Mouse (Mus musculus): Measurements from ENCODE around the gene Myo19. TPM values are rescaled to one million over a fixed set of nuclear protein-coding genes. Genes with fewer than 3 reads are reported as not detected.
A peak's percentile ranks its signal among the peaks of the same experiment; 100 is the strongest.

The Myo19 gene
- polyA plus RNA-seq, 1 experiment from 2014 or later, result 3.6 TPM

- H3K27ac ChIP-seq (ENCODE audit: low read depth, low read length), result no peak within 1 kb of the TSS
- peaks cover 26% of the 10 kb centered on the region; the same call in 1 of the 2 replicates for H3K36me3 ChIP-seq (ENCODE audit: control insufficient read depth, insufficient read depth)
- H3K4me1 ChIP-seq (replicated peaks; ENCODE audit: control insufficient read depth, insufficient read depth, low read length), result peaks cover 3% of the 10 kb centered on the region; the same call in 1 of the 2 replicates
- H3K9ac ChIP-seq (ENCODE audit: low read depth, low read length), result peak within 1 kb of the TSS; percentile 80
- peak within 1 kb of the TSS; percentile 89 for H3K4me3 ChIP-seq (ENCODE audit: low read depth, low read length)
- TF ChIP-seq CTCF (IDR thresholded peaks at IDR 0.05; ENCODE audit: low read depth), result peak; percentile 7; the same call in 1 of the 2 replicates
- no peaks in the 10 kb centered on the region for H3K27me3 ChIP-seq (replicated peaks; ENCODE audit: control insufficient read depth, insufficient read depth, low read length)
- no peaks in the 10 kb centered on the region for H3K9me3 ChIP-seq (ENCODE audit: control insufficient read depth)
- peak within 1 kb of the TSS; percentile 79 for H3K4me2 ChIP-seq (replicated peaks; ENCODE audit: low read depth)
- 4% methylated on average over 34 of the region's 34 CpGs for WGBS
- peak; percentile 87 for ATAC-seq
Measured at GRCm38 (mm10) chr11:84916053-84916702, 36.2 kb downstream of the Myo19 start, which contains the start of gene Znhit3. Znhit3 (minus strand) TSS chr11:84916366.

- H3K4me2 ChIP-seq (replicated peaks; ENCODE audit: low read depth), result peak overlapping the region; percentile 79
- no peak for TF ChIP-seq CTCF (IDR thresholded peaks at IDR 0.05; ENCODE audit: low read depth)
- H3K9ac ChIP-seq (ENCODE audit: low read depth, low read length), result no peak overlapping the region
- WGBS, result 63% methylated on average over 7 of the region's 7 CpGs
- H3K36me3 ChIP-seq (ENCODE audit: control insufficient read depth, insufficient read depth), result peaks cover 20% of the 10 kb centered on the region; the same call in 1 of the 2 replicates
- no peaks in the 10 kb centered on the region for H3K27me3 ChIP-seq (replicated peaks; ENCODE audit: control insufficient read depth, insufficient read depth, low read length)
- H3K4me3 ChIP-seq (ENCODE audit: low read depth, low read length), result peak overlapping the region; percentile 89
- peaks cover 3% of the 10 kb centered on the region; the same call in 1 of the 2 replicates for H3K4me1 ChIP-seq (replicated peaks; ENCODE audit: control insufficient read depth, insufficient read depth, low read length)
- no peaks in the 10 kb centered on the region for H3K9me3 ChIP-seq (ENCODE audit: control insufficient read depth)
- no peak for ATAC-seq
- no peak overlapping the region for H3K27ac ChIP-seq (ENCODE audit: low read depth, low read length)
Measured at GRCm38 (mm10) chr11:84916703-84917300, 36.9 kb downstream of the Myo19 start.

- peak; percentile 67; the same call in 1 of the 2 replicates for ATAC-seq
- 5% methylated on average over 16 of the region's 16 CpGs for whole genome bisulfite sequencing
Measured at GRCm38 (mm10) chr11:84918425-84918824, 38.5 kb downstream of the Myo19 start.

GRCm38 (mm10) chr11:84919276-84919675 lies 39.3 kb downstream of the Myo19 start:
- Histone ChIP-seq H3K4me3 (ENCODE audit: low read depth, low read length) (no peak overlapping the region), H3K4me1 (replicated peaks; ENCODE audit: control insufficient read depth, insufficient read depth, low read length) (peaks cover 3% of the 10 kb centered on the region; the same call in 1 of the 2 replicates), H3K36me3 (ENCODE audit: control insufficient read depth, insufficient read depth) (0 out of 2 replicates have a peak, but pooled peaks cover 3% of the 10 kb centered on the region), H3K9ac (ENCODE audit: low read depth, low read length) (no peak overlapping the region), H3K4me2 (replicated peaks; ENCODE audit: low read depth) (no peak overlapping the region), H3K27ac (ENCODE audit: low read depth, low read length) (no peak overlapping the region), H3K9me3 (ENCODE audit: control insufficient read depth) (no peaks in the 10 kb centered on the region), H3K27me3 (replicated peaks; ENCODE audit: control insufficient read depth, insufficient read depth, low read length) (no peaks in the 10 kb centered on the region)
- WGBS, result 33% methylated on average over 3 of the region's 3 CpGs
- no peak for ATAC-seq
- TF ChIP-seq CTCF (IDR thresholded peaks at IDR 0.05; ENCODE audit: low read depth), result peak; percentile 68

More at GRCm38 (mm10) chr11:84918425-84918824, 38.5 kb downstream of the Myo19 start:
- H3K27me3 ChIP-seq (replicated peaks; ENCODE audit: control insufficient read depth, insufficient read depth, low read length), result no peaks in the 10 kb centered on the region
- TF ChIP-seq CTCF (IDR thresholded peaks at IDR 0.05; ENCODE audit: low read depth), result peak; percentile 95
- H3K27ac ChIP-seq (ENCODE audit: low read depth, low read length), result no peak overlapping the region
- H3K4me3 ChIP-seq (ENCODE audit: low read depth, low read length), result no peak overlapping the region
- no peak overlapping the region for H3K9ac ChIP-seq (ENCODE audit: low read depth, low read length)
- H3K4me2 ChIP-seq (replicated peaks; ENCODE audit: low read depth), result peak overlapping the region; percentile 43
- peaks cover 3% of the 10 kb centered on the region; the same call in 1 of the 2 replicates for H3K4me1 ChIP-seq (replicated peaks; ENCODE audit: control insufficient read depth, insufficient read depth, low read length)
- peaks cover 9% of the 10 kb centered on the region; the same call in 1 of the 2 replicates for H3K36me3 ChIP-seq (ENCODE audit: control insufficient read depth, insufficient read depth)
- no peaks in the 10 kb centered on the region for H3K9me3 ChIP-seq (ENCODE audit: control insufficient read depth)

DNA sequence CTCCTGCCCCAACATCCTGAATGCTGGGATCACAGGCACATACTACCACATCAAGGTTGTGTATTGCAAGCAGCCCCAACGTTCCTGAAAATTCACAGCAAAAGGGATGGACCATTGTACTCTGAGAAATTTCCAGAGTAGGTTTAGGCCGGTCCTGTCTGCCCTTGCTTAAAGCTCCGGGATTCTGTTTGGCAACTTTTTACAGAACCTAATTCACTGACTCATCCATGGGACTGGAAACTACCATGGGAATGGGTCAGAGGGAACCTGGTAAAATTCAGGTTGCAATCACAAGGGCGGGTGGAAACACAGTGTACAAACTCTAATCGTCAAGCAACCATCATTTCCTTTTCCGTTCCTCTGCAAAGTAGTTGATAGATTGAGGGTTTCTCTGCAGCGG lies 40.0 kb downstream of the Myo19 start:
- ATAC-seq, result no peak
- no peaks in the 10 kb centered on the region for H3K36me3 ChIP-seq (ENCODE audit: control insufficient read depth, insufficient read depth)
- H3K27me3 ChIP-seq (replicated peaks; ENCODE audit: control insufficient read depth, insufficient read depth, low read length), result no peaks in the 10 kb centered on the region
- TF ChIP-seq CTCF (IDR thresholded peaks at IDR 0.05; ENCODE audit: low read depth), result no peak
- H3K4me3 ChIP-seq (ENCODE audit: low read depth, low read length), result no peak overlapping the region
- H3K4me1 ChIP-seq (replicated peaks; ENCODE audit: control insufficient read depth, insufficient read depth, low read length), result peaks cover 3% of the 10 kb centered on the region; the same call in 1 of the 2 replicates
- H3K9me3 ChIP-seq (ENCODE audit: control insufficient read depth), result no peaks in the 10 kb centered on the region
- H3K4me2 ChIP-seq (replicated peaks; ENCODE audit: low read depth), result no peak overlapping the region
- WGBS, result 64% methylated on average over 7 of the region's 7 CpGs
- no peak overlapping the region for H3K9ac ChIP-seq (ENCODE audit: low read depth, low read length)
- H3K27ac ChIP-seq (ENCODE audit: low read depth, low read length), result no peak overlapping the region

DNA sequence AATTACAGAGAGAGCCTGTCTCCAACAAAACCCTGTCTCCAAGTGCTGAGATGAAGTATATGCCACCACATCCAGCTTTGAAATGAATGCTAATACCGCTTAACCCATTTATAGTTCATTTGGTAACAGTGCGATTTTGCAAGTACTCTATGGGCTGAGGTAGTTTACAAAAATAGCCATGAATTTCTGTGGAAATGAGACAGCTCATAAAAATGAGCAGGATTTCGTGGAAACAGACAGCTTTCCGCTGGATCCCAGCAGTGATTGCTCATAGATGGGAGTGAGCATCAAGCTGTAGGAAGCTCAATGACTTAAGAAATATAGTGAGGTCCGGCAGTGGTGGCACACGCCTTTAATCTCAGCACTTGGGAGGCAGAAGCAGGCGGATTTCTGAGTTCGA lies 41.0 kb downstream of the Myo19 start:
- 88% methylated on average over 8 of the region's 8 CpGs for WGBS

More for the DNA sequence above, 41.0 kb downstream of the Myo19 start:
- Histone ChIP-seq H3K36me3 (ENCODE audit: control insufficient read depth, insufficient read depth) (no peaks in the 10 kb centered on the region), H3K4me2 (replicated peaks; ENCODE audit: low read depth) (no peak overlapping the region), H3K27ac (ENCODE audit: low read depth, low read length) (no peak overlapping the region), H3K4me1 (replicated peaks; ENCODE audit: control insufficient read depth, insufficient read depth, low read length) (peaks cover 3% of the 10 kb centered on the region; the same call in 1 of the 2 replicates), H3K9ac (ENCODE audit: low read depth, low read length) (no peak overlapping the region), H3K4me3 (ENCODE audit: low read depth, low read length) (no peak overlapping the region), H3K9me3 (ENCODE audit: control insufficient read depth) (no peaks in the 10 kb centered on the region), H3K27me3 (replicated peaks; ENCODE audit: control insufficient read depth, insufficient read depth, low read length) (no peaks in the 10 kb centered on the region)
- no peak for ATAC-seq
- TF ChIP-seq CTCF (IDR thresholded peaks at IDR 0.05; ENCODE audit: low read depth), result no peak
